Mouse (Mus musculus): ENCODE measurements around the gene 4921507P07Rik. TPM values are rescaled to one million over a fixed set of nuclear protein-coding genes. Genes with fewer than 3 reads are reported as not detected.

Gene 4921507P07Rik
- polyA plus RNA-seq, 1 experiment from 2014 or later = 1.9 TPM

DNA sequence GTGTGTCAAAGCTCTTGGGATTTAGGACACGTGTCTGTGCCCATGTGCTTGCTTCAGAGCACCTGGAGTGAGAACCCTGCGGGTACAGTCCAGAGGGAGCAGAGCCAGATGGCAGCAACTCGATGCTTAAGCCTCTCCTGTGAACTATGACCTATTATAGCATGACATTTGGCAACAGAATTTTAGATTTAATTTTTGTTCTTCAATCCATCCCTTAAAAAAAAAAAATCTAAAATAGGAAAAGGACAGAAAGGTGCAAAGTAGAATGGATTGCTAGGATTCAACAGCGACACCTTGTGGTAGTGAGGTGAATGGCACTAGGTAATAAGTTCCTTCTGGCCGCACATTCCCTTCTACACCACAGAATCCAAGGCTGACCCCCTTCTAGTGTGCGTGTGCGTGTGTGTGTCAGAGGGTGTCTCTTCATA is 69.8 kb downstream of the 4921507P07Rik start:
- Histone ChIP-seq H3K4me1 (replicated peaks) (peaks cover 7% of the 10 kb centered on the region; the same call in 1 of the 2 replicates), H3K9ac (no peak overlapping the region), H3K9me3 (no peaks in the 10 kb centered on the region), H3K36me3 (no peaks in the 10 kb centered on the region), H3K4me3 (no peak overlapping the region), H3K27ac (no peak overlapping the region), H3K4me2 (no peak overlapping the region), H3K27me3 (no peaks in the 10 kb centered on the region)
- WGBS = 20% methylated on average over 7 of the region's 7 CpGs
- no peak for ATAC-seq (ENCODE audit: low FRiP score)

DNA sequence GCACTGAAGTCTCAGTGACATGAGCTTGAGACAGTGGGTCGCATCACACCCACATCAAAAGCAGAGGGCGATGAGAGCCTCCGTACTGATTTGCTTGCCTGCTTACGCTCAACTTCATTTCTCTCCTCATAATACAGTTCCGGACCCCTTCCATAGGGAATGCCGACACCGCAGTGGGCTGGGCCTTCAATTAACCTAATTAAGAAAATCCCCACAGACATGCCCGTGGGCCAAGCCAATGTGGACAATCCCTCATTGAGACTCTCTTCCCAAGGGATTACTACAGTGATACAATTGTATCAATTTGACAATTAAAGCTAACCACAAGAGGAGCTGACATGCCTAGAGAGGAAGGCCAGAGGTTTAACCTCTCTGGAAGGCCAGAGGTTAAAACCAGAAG is 70.6 kb downstream of the 4921507P07Rik start:
- H3K9me3 ChIP-seq = no peaks in the 10 kb centered on the region
- peaks cover 7% of the 10 kb centered on the region; the same call in 1 of the 2 replicates for H3K4me1 ChIP-seq (replicated peaks)
- H3K4me2 ChIP-seq = no peak overlapping the region
- ATAC-seq (ENCODE audit: low FRiP score) = no peak
- H3K36me3 ChIP-seq = no peaks in the 10 kb centered on the region
- H3K27me3 ChIP-seq = no peaks in the 10 kb centered on the region
- H3K9ac ChIP-seq = no peak overlapping the region
- H3K27ac ChIP-seq = no peak overlapping the region
- H3K4me3 ChIP-seq = no peak overlapping the region
- 65% methylated on average over 8 of the region's 8 CpGs for WGBS

- Histone ChIP-seq H3K4me3 (no peak overlapping the region), H3K4me1 (replicated peaks) (peaks cover 7% of the 10 kb centered on the region; the same call in 1 of the 2 replicates), H3K9me3 (no peaks in the 10 kb centered on the region), H3K36me3 (no peaks in the 10 kb centered on the region), H3K4me2 (no peak overlapping the region), H3K27ac (no peak overlapping the region), H3K9ac (no peak overlapping the region), H3K27me3 (no peaks in the 10 kb centered on the region)
- no peak for ATAC-seq (ENCODE audit: low FRiP score)
- WGBS = 85% methylated on average over 10 of the region's 10 CpGs
Observed at GRCm38 (mm10) chr6:50524261-50524896, 72.1 kb downstream of the 4921507P07Rik start.

Small RNA genes lying within 50 kb of the gene (microRNA-seq; reads per million reads assigned to microRNA genes)
- not detected for gene Mir6371

Other genes starting within 250 kb of the 4921507P07Rik start
- 4.6 and 4.8 TPM in 2 replicates for gene Osbpl3, start 140.4 kb downstream of the 4921507P07Rik start, polyA plus RNA-seq (2015; fragmentation: Nextera tagmentation; extraction: Ambion mirVana)
- 73.5 and 76.4 TPM in 2 replicates for gene Cycs, start 30.1 kb downstream of the 4921507P07Rik start, polyA plus RNA-seq (2015; fragmentation: Nextera tagmentation; extraction: Ambion mirVana)
- not detected in 2 replicates for gene Npvf, start 57.8 kb upstream of the 4921507P07Rik start, polyA plus RNA-seq (2015; fragmentation: Nextera tagmentation; extraction: Ambion mirVana)